Mouse (Mus musculus) testis, adult 2 months (tissue): ENCODE results near the gene Olfr203. TPM values are rescaled to one million over a fixed set of nuclear protein-coding genes. Genes with fewer than 3 reads are reported as not detected.
"Not testable (repeated sequence)": the region's sequence is repeated elsewhere in the genome, so short reads cannot be mapped to it uniquely, and the experiment has no call there.

ENCODE experiments used
- H3K27ac ChIP-seq: fragments of 200-500 bp; 2 replicates; pipeline ENCODE4 v1.5.1; 2012; ENCODE audit warnings: low read depth, low read length; ENCODE audit not compliant: control insufficient read depth, insufficient read depth
- H3K27me3 ChIP-seq: fragments of 200-500 bp; 2 replicates; pipeline ENCODE4 v1.6.1; 2012; ENCODE audit warnings: mild to moderate bottlenecking, low read length, moderate library complexity; ENCODE audit not compliant: control insufficient read depth, insufficient read depth
- H3K36me3 ChIP-seq: fragments of 200-500 bp; 2 replicates; pipeline ENCODE4 v1.6.1; 2012; ENCODE audit warnings: mild to moderate bottlenecking, low read length; ENCODE audit not compliant: control insufficient read depth, insufficient read depth
- H3K4me1 ChIP-seq: fragments of 200-500 bp; 2 replicates; pipeline ENCODE4 v1.6.1; 2012; ENCODE audit warnings: low read length; ENCODE audit not compliant: control insufficient read depth, insufficient read depth
- H3K4me3 ChIP-seq: fragments of 200-500 bp; 2 replicates; pipeline ENCODE4 v1.5.1; 2012; ENCODE audit warnings: low read depth, mild to moderate bottlenecking, low read length, moderate library complexity, mixed read lengths; ENCODE audit not compliant: control insufficient read depth
- CTCF ChIP-seq: fragments of 200-500 bp; IDR thresholded peaks from 2 replicates; pipeline ENCODE4 v1.5.1; 2012; ENCODE audit warnings: low read depth, mild to moderate bottlenecking, inconsistent platforms, low read length, moderate library complexity; ENCODE audit not compliant: control insufficient read depth, insufficient read depth, insufficient replicate concordance
- POLR2A ChIP-seq: fragments of 200-500 bp; IDR thresholded peaks from 2 replicates; pipeline ENCODE4 v1.6.1; 2012; ENCODE audit warnings: low read depth, mild to moderate bottlenecking, inconsistent platforms, low read length, moderate library complexity; ENCODE audit not compliant: control insufficient read depth
- polyA plus RNA-seq: library from polyadenylated mRNA; depleted of rRNA; stranded (reverse); fragments of >200 nt; gene quantifications from 2 replicates; pipeline ENCODE4 v1.2.3, GENCODE M21; 2012; rRNA removed

Olfr203 gene
- polyA plus RNA-seq, result not detected in 2 replicates

- no peak within 1 kb of the TSS for H3K4me3 ChIP-seq
- no peak within 1 kb of the TSS for H3K27ac ChIP-seq
- no peaks in the 10 kb centered on the region for H3K4me1 ChIP-seq
- TF ChIP-seq POLR2A (no peak), CTCF (no peak)
- H3K27me3 ChIP-seq, result no peaks in the 10 kb centered on the region
- H3K36me3 ChIP-seq, result no peaks in the 10 kb centered on the region
Observed at GRCm38 (mm10) chr16:59298581-59298980, at the start of gene Olfr203. TSS of gene Olfr203 (plus strand) at chr16:59298881.

- Histone ChIP-seq H3K4me3 (no peak overlapping the region), H3K4me1 (no peaks in the 10 kb centered on the region), H3K36me3 (no peaks in the 10 kb centered on the region), H3K27ac (no peak overlapping the region), H3K27me3 (no peaks in the 10 kb centered on the region)
- TF ChIP-seq CTCF, result no peak
- no peak for TF ChIP-seq POLR2A
Observed at GRCm38 (mm10) chr16:59249684-59250083, 49.0 kb upstream of the Olfr203 start.

DNA sequence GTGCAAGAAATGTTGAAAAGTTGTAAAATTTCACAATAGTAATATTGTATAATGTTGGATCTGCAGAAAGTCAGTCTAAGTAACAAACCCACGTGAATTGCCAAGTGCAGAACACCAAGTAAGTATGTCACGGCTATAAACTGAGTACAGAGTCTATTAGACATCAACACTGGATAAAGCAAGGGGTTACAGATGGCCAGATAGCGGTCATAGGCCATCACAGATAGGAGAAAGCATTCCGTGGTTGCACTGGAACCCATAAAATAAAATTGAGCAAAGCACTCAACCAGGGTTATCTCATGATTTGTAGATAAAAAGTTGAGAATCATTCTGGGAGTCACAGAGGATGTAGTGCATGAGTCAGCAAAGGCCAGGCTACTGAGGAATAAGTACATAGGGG lies 29.6 kb upstream of the Olfr203 start:
- not testable (repeated sequence) for H3K27ac ChIP-seq, H3K36me3 ChIP-seq, H3K27me3 ChIP-seq, H3K4me1 ChIP-seq, H3K4me3 ChIP-seq

GRCm38 (mm10) chr16:59272532-59272931 lies 26.1 kb upstream of the Olfr203 start, which contains the start of gene Olfr201:
TSS of gene Olfr201 (minus strand) at chr16:59272632.
- H3K4me1 ChIP-seq, H3K36me3 ChIP-seq, H3K27ac ChIP-seq, H3K27me3 ChIP-seq, H3K4me3 ChIP-seq: not testable (repeated sequence)

- no peak for TF ChIP-seq POLR2A
- TF ChIP-seq CTCF, result no peak
- H3K27ac ChIP-seq, result no peak overlapping the region
- H3K36me3 ChIP-seq, result no peaks in the 10 kb centered on the region
- H3K4me3 ChIP-seq, result no peak overlapping the region
- no peaks in the 10 kb centered on the region for H3K4me1 ChIP-seq
- H3K27me3 ChIP-seq, result no peaks in the 10 kb centered on the region
Observed at GRCm38 (mm10) chr16:59280542-59280941, 18.1 kb upstream of the Olfr203 start.

- no peaks in the 10 kb centered on the region for H3K36me3 ChIP-seq
- H3K27ac ChIP-seq, result no peak overlapping the region
- H3K4me1 ChIP-seq, result no peaks in the 10 kb centered on the region
- no peak overlapping the region for H3K4me3 ChIP-seq
- TF ChIP-seq CTCF, result no peak
- TF ChIP-seq POLR2A, result no peak
- no peaks in the 10 kb centered on the region for H3K27me3 ChIP-seq
Observed at GRCm38 (mm10) chr16:59283476-59283875, 15.2 kb upstream of the Olfr203 start.

DNA sequence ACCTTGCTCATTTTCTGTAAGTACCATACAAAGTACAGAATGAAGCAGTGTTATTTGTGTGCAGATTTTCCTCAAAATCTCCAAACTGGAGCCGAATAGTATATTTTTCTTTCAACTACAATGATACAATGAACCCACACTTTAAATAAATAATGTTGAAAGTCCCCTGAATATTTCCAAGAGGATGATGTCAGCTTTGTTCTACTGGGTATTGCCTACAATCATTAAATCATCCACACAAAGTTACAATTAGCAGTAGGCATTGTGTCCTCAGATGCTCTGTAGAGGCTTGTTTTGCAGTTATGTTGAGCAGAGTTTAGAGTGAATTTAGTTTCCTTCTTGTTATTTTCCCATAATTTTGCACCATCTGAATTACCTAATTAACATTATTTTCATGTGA lies 12.0 kb upstream of the Olfr203 start, which contains the start of gene Olfr202:
Gene Olfr202 (minus strand): TSS at position 101 of the 400 bp plus-strand sequence.
- Histone ChIP-seq H3K27me3 (no peaks in the 10 kb centered on the region), H3K36me3 (no peaks in the 10 kb centered on the region), H3K27ac (no peak within 1 kb of the TSS), H3K4me1 (no peaks in the 10 kb centered on the region), H3K4me3 (no peak within 1 kb of the TSS)
- no peak for TF ChIP-seq CTCF
- no peak for TF ChIP-seq POLR2A

DNA sequence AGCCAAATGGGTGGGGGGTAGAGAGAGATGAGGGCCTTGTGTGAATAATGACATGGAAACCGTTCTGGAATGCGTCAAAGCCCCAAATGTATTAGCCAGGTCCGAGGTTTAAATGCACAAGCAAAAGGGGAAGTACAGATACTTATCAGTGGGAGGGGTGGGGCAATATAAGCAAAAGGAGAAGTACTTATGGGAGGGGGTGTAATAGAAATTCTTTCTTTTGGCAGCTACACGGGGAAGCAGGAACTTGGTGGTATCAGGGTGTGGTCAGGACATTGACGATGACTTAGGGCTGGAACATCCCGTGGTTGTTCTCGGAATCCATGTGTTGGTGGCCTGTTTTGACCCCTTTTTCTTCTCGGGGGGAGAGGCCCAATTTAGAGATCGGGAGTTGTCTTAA lies 11.1 kb upstream of the Olfr203 start:
- H3K36me3 ChIP-seq, H3K27me3 ChIP-seq, H3K4me3 ChIP-seq, H3K4me1 ChIP-seq, H3K27ac ChIP-seq: not testable (repeated sequence)
